20 mouse cellular contexts compared by ENCODE assay signal in the genomic region with DNA sequence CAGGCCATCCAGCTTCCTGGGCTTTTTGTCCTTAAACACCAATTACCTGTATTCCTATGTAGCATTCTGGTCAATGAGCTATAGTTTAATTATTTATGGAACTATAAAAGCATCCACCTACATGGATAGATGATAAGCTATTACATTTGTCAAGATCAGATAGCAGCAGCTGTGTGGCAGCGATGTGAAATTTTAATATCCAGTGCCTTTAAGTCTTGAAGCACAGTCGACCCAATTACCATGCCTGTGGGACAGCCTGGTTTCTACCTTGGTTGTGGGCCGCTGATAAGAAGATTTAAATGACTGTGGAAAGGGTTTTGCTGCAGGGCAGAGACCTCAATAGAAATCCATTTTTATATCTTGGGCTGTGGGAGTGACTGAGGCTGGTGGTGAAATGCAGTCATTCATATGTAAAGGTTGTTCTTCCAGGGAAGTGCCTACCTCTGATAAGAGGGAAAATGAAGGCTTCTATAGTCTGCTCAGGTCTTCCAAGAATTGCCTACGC. TPM values are rescaled to one million over a fixed set of nuclear protein-coding genes. Genes with fewer than 3 reads are reported as not detected.
DNase-seq lines count a peak whose midpoint lies in the region; ATAC-seq lines count a peak whose summit lies in the region.
"Had no signal": no experiment of that assay in that cellular context is flagged by ENCODE, and none has a peak within 500 bp of the region (broad histone marks: within the 10 kb centered on the region; RNA-seq: fewer than 3 reads in every experiment).

No protein-coding gene starts in this region.

- 71% methylated on average over 4 of the region's 4 CpGs for WGBS in hindbrain, embryonic 14.5 days
- 74% methylated on average over 4 of the region's 4 CpGs for WGBS in hindbrain, embryonic 16.5 days
- 59% methylated on average over 4 of the region's 4 CpGs for WGBS in midbrain, embryonic 14.5 days

- no peak for DNase-seq in hindbrain, embryonic 14.5 days (ENCODE audit: low spot score)
- peak; percentile 19 for DNase-seq in retina, postnatal 1 day
- DNase-seq in retina, embryonic 14.5 days (ENCODE audit: low spot score), result no peak
- peak; percentile 71 for DNase-seq in midbrain, embryonic 14.5 days
- no peak for DNase-seq in layer of hippocampus, postnatal 36 days
- DNase-seq in lung, postnatal 36 days, result no peak
- DNase-seq: adrenal gland, adult 2 months; adrenal gland, postnatal 25 days; cerebellum, adult 8-10 months; cerebellum, postnatal 14 days; embryo, embryonic 11 days; gastrocnemius, postnatal 10 days; heart, adult 18-20 months; heart, postnatal 10 days; heart, postnatal 4 days had no signal

- ATAC-seq in hindbrain, embryonic 14.5 days (ENCODE audit: low FRiP score), result no peak
- no peak for ATAC-seq in hindbrain, embryonic 16.5 days
- no peak; the same call in 1 of the 2 replicates for ATAC-seq in midbrain, embryonic 14.5 days (ENCODE audit: low FRiP score, low TSS enrichment)
- ATAC-seq: inflammation-experienced regulatory T-cells, adult 6 months had no signal

- no peak overlapping the region for H3K9ac ChIP-seq in hindbrain, embryonic 14.5 days
- no peak overlapping the region for H3K9ac ChIP-seq in hindbrain, embryonic 16.5 days (ENCODE audit: low read depth, low read length)
- H3K9ac ChIP-seq in midbrain, embryonic 14.5 days (replicated peaks; ENCODE audit: low read length), result no peak overlapping the region
- H3K9ac ChIP-seq: embryonic facial prominence, embryonic 15.5 days had no signal

- no peaks in the 10 kb centered on the region for H3K9me3 ChIP-seq in hindbrain, embryonic 14.5 days (ENCODE audit: control insufficient read depth, low read length)
- H3K9me3 ChIP-seq in hindbrain, embryonic 16.5 days (ENCODE audit: control insufficient read depth, low read length), result no peaks in the 10 kb centered on the region
- no peaks in the 10 kb centered on the region for H3K9me3 ChIP-seq in midbrain, embryonic 14.5 days (ENCODE audit: control insufficient read depth, low read length)
- H3K9me3 ChIP-seq: embryonic facial prominence, embryonic 15.5 days; heart, embryonic 10.5 days had no signal

- H3K36me3 ChIP-seq in hindbrain, embryonic 14.5 days (replicated peaks; ENCODE audit: control insufficient read depth, insufficient read depth), result peaks cover 98% of the 10 kb centered on the region
- H3K36me3 ChIP-seq in hindbrain, embryonic 16.5 days (ENCODE audit: control insufficient read depth, insufficient read depth, low read length), result peaks cover 45% of the 10 kb centered on the region
- peaks cover 82% of the 10 kb centered on the region for H3K36me3 ChIP-seq in midbrain, embryonic 14.5 days (ENCODE audit: control insufficient read depth, insufficient read depth, low read length)

- no peak overlapping the region for H3K4me3 ChIP-seq in hindbrain, embryonic 14.5 days (replicated peaks; ENCODE audit: low read length)
- H3K4me3 ChIP-seq in hindbrain, embryonic 16.5 days (ENCODE audit: low read length), result no peak overlapping the region
- no peak overlapping the region for H3K4me3 ChIP-seq in midbrain, embryonic 14.5 days (replicated peaks; ENCODE audit: low read depth, low read length)
- H3K4me3 ChIP-seq: embryonic facial prominence, embryonic 15.5 days; erythroblast, embryonic 14.5 days; heart, embryonic 10.5 days had no signal

- H3K27ac ChIP-seq in hindbrain, embryonic 14.5 days, result peak overlapping the region; percentile 47
- no peak overlapping the region for H3K27ac ChIP-seq in hindbrain, embryonic 16.5 days (ENCODE audit: low read depth, low read length)
- H3K27ac ChIP-seq in midbrain, embryonic 14.5 days (replicated peaks; ENCODE audit: low read depth, low read length), result peak overlapping the region; percentile 68
- H3K27ac ChIP-seq: embryonic facial prominence, embryonic 15.5 days; heart, embryonic 10.5 days had no signal

- no peaks in the 10 kb centered on the region for H3K4me1 ChIP-seq in hindbrain, embryonic 14.5 days (replicated peaks; ENCODE audit: control insufficient read depth, insufficient read depth, low read length)
- no peaks in the 10 kb centered on the region for H3K4me1 ChIP-seq in hindbrain, embryonic 16.5 days (ENCODE audit: control insufficient read depth, insufficient read depth, low read depth, low read length)
- no peaks in the 10 kb centered on the region for H3K4me1 ChIP-seq in midbrain, embryonic 14.5 days (ENCODE audit: control insufficient read depth, insufficient read depth, low read length)
- H3K4me1 ChIP-seq: embryonic facial prominence, embryonic 15.5 days had no signal

- H3K4me2 ChIP-seq in hindbrain, embryonic 14.5 days (replicated peaks), result no peak overlapping the region
- no peak overlapping the region for H3K4me2 ChIP-seq in hindbrain, embryonic 16.5 days (ENCODE audit: low read length)
- H3K4me2 ChIP-seq in midbrain, embryonic 14.5 days (ENCODE audit: low read length), result no peak overlapping the region
- H3K4me2 ChIP-seq: embryonic facial prominence, embryonic 15.5 days had no signal

- H3K27me3 ChIP-seq in hindbrain, embryonic 14.5 days (ENCODE audit: control insufficient read depth, insufficient read depth, low read length), result no peaks in the 10 kb centered on the region
- no peaks in the 10 kb centered on the region for H3K27me3 ChIP-seq in hindbrain, embryonic 16.5 days (replicated peaks; ENCODE audit: control insufficient read depth, insufficient read depth, low read length)
- no peaks in the 10 kb centered on the region for H3K27me3 ChIP-seq in midbrain, embryonic 14.5 days (ENCODE audit: control insufficient read depth, insufficient read depth, low read length)
- H3K27me3 ChIP-seq: embryonic facial prominence, embryonic 15.5 days had no signal

RNA-seq across cellular contexts. Expression of a gene that starts 35.2 kb away (rescaled TPM):
- polyA plus RNA-seq in hindbrain, embryonic 14.5 days (2014; fragmentation: Nextera tagmentation; extraction: Ambion mirVana), result 26.2 and 28.2 TPM in 2 replicates
- 18.8 and 21.4 TPM in 2 replicates for polyA plus RNA-seq in hindbrain, embryonic 16.5 days (2015; fragmentation: Nextera tagmentation; extraction: Ambion mirVana)
- 25.8 and 34.2 TPM in 2 replicates for polyA plus RNA-seq in midbrain, embryonic 14.5 days (2014; fragmentation: Nextera tagmentation; extraction: Ambion mirVana)
- 10 to 100 TPM; 64.5 to 72.8 TPM for total RNA-seq in layer of hippocampus, postnatal 36 days (2021)

RNA-seq across cellular contexts. Expression of a gene that starts 57.6 kb away (rescaled TPM):
- 21.9 and 25.3 TPM in 2 replicates for polyA plus RNA-seq in hindbrain, embryonic 14.5 days (2014; fragmentation: Nextera tagmentation; extraction: Ambion mirVana)
- 19.4 and 20.7 TPM in 2 replicates for polyA plus RNA-seq in hindbrain, embryonic 16.5 days (2015; fragmentation: Nextera tagmentation; extraction: Ambion mirVana)
- 22.5 and 28.8 TPM in 2 replicates for polyA plus RNA-seq in midbrain, embryonic 14.5 days (2014; fragmentation: Nextera tagmentation; extraction: Ambion mirVana)
- total RNA-seq in layer of hippocampus, postnatal 36 days (2021), result 10 to 100 TPM; 13.8 to 14.2 TPM

Comparison
In these comparisons a context has a peak if more than half of its experiments do, and no peak if none do; other contexts are left out.
1. DNase-seq: peak in retina, postnatal 1 day (single experiment) and midbrain, embryonic 14.5 days (single experiment); none in hindbrain, embryonic 14.5 days (single experiment), retina, embryonic 14.5 days (single experiment), layer of hippocampus, postnatal 36 days (0 of 2) and lung, postnatal 36 days (single experiment).